Mouse (Mus musculus) stomach, postnatal 0 days (tissue): ENCODE measurements around the gene Nmrk2. TPM values are rescaled to one million over a fixed set of nuclear protein-coding genes. Genes with fewer than 3 reads are reported as not detected.
A peak's percentile ranks its signal among the peaks of the same experiment; 100 is the strongest.
"Not testable (repeated sequence)": the region's sequence is repeated elsewhere in the genome, so short reads cannot be mapped to it uniquely, and the experiment has no call there.

Experiments
- ATAC-seq: fragments of 200-750 bp; cut with Nextera tagmentation; 2 replicates; pipeline ENCODE4 v1.8.0; 2017; ENCODE audit not compliant: low FRiP score, low TSS enrichment
- DNase-seq: peaks from one replicate; pipeline ENCODE4 v3.0.0-alpha.2; 2016; ENCODE audit warnings: low spot score
- H3K27ac ChIP-seq: fragments of 300-500 bp; sonication (generic); replicated peaks from 2 replicates; pipeline ENCODE4 v1.5.1; 2014; ENCODE audit warnings: mild to moderate bottlenecking, control low read depth
- H3K27me3 ChIP-seq: fragments of 300-500 bp; sonication (generic); 2 replicates; pipeline ENCODE4 v1.6.1; 2014; ENCODE audit warnings: low read length; ENCODE audit not compliant: control insufficient read depth, insufficient read depth
- H3K36me3 ChIP-seq: fragments of 300-500 bp; sonication (generic); 2 replicates; pipeline ENCODE4 v1.6.1; 2014; ENCODE audit warnings: low read length, mixed read lengths; ENCODE audit not compliant: control insufficient read depth, insufficient read depth
- H3K4me1 ChIP-seq: fragments of 300-500 bp; sonication (generic); replicated peaks from 2 replicates; pipeline ENCODE4 v1.6.1; 2014; ENCODE audit warnings: antibody characterized with exemption; ENCODE audit not compliant: control insufficient read depth, insufficient read depth
- H3K4me2 ChIP-seq: fragments of 300-500 bp; sonication (generic); replicated peaks from 2 replicates; pipeline ENCODE4 v1.6.1; 2014; ENCODE audit warnings: low read depth, mild to moderate bottlenecking, control low read depth, moderate library complexity
- H3K4me3 ChIP-seq: fragments of 300-500 bp; sonication (generic); 2 replicates; pipeline ENCODE4 v1.5.1; 2014; ENCODE audit warnings: low read depth, low read length, control low read depth
- H3K9ac ChIP-seq: fragments of 300-500 bp; sonication (generic); 2 replicates; pipeline ENCODE4 v1.6.1; 2014; ENCODE audit warnings: mild to moderate bottlenecking, low read length, control low read depth, mixed read lengths
- H3K9me3 ChIP-seq: fragments of 300-500 bp; sonication (generic); 2 replicates; pipeline ENCODE4 v1.6.1; 2016; ENCODE audit warnings: low read length; ENCODE audit not compliant: control insufficient read depth
- CTCF ChIP-seq: IDR thresholded peaks from 2 replicates; pipeline ENCODE4 v1.5.1; 2016; ENCODE audit warnings: antibody characterized with exemption, low read depth, mild to moderate bottlenecking, moderate library complexity
- EP300 ChIP-seq: optimal IDR thresholded peaks from 2 replicates; pipeline ENCODE3; 2016; ENCODE audit warnings: antibody characterized with exemption
- WGBS: fragments of 180-500 bp; shearing (Covaris S2); extraction: QIAGEN DNeasy Blood & Tissue Kit; methylation state at CpG from one replicate; pipeline ENCODE4 v1.1.7; 2014; 5-methylcytosine and 5-hydroxymethylcytosine counted together
- polyA plus RNA-seq: library from polyadenylated mRNA; unstranded; fragments of >200 nt; fragmentation: Nextera tagmentation; extraction: Ambion mirVana; gene quantifications from 2 replicates; pipeline ENCODE4 v1.2.1, GENCODE M21; 2015

The Nmrk2 gene
- polyA plus RNA-seq, 1 experiment from 2014 or later, result 0.07 TPM

DNA sequence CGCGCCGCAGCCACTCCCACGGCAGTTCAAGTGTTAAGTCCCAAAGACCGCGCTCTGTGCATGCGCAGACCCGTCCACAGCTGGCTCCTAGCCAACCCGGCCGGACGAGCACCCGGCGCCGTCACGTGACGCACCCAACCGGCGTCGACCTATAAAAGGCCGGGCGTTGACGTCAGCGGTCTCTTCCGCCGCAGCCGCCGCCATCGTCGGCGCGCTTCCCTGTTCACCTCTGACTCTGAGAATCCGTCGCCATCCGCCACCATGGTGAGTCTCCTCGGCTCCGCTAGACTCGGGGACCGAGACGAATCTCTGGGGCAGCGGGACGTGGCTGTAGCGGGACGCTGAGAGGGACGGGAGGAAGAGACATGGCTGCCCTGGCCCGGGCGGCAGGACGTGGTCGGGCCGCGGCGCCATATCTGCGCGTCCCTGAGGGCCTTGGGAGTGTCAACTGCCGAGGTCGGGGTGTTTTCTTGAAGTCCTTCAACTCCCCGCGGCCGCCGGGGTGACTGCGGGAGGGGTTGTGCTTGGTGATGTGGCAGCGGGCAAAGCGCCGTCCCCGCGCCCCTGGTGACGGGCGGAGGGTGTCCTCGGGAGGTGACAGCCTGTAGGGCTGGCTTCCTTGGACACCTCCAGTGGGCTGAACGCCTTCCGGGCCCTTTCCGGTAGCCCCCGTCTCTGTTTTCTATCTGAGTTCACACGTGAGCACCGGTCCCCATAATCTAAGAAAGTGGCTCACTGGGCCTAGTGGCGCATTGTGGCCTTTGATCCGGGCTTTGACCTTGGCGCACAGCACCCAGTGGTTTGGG is 25.2 kb downstream of the Nmrk2 start, which contains the start of gene Eef2:
Gene Eef2, plus strand, starts transcription at position 166 of the 806 bp plus-strand sequence.
- no peaks in the 10 kb centered on the region for H3K27me3 ChIP-seq
- TF ChIP-seq CTCF (0 out of 2 replicates have a peak, but pooled peaks have one; percentile 2), EP300 (no peak)
- H3K4me3 ChIP-seq, result peak within 1 kb of the TSS; percentile 94
- peak within 1 kb of the TSS; percentile 99 for H3K9ac ChIP-seq
- H3K4me1 ChIP-seq, result peaks cover 4% of the 10 kb centered on the region; the same call in 1 of the 2 replicates
- H3K36me3 ChIP-seq, result peaks cover 38% of the 10 kb centered on the region
- ATAC-seq (peak; percentile 72), DNase-seq (peak; percentile 98)
- peak within 1 kb of the TSS; percentile 95 for H3K27ac ChIP-seq
- under 1% methylated on average over 76 of the region's 77 CpGs for WGBS
- H3K9me3 ChIP-seq, result no peaks in the 10 kb centered on the region
- peak within 1 kb of the TSS; percentile 72 for H3K4me2 ChIP-seq

DNA sequence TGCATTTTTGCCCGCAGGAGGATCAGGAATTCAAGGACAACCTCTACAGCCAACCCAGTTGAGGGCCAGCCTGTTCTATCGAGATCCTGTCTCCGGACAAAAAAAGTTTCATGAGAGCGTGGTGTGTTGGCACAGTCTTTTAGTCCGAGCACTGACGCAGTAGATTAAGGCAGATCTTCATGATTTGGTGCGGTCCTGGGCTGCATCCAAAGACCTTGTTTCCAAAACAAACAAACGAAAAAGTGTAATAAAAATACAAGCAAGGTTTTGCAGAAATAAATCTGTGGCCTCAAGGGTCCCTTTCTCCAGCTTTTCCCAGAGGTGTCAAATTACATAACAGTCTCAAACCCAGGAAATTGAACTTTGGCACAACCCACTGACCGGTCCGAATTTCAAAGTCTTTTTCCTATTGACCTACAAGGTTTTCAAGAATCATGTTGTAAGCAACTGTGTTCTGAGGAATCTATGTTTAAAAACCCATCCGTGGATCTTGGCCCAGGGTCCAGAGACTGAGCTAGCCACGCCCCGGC is 25.9 kb downstream of the Nmrk2 start:
- TF ChIP-seq CTCF (no peak), EP300 (no peak)
- Histone ChIP-seq H3K4me2 (peak overlapping the region; percentile 52), H3K36me3 (peaks cover 31% of the 10 kb centered on the region), H3K9ac (peak overlapping the region; percentile 43; the same call in 1 of the 2 replicates), H3K9me3 (no peaks in the 10 kb centered on the region), H3K4me3 (peak overlapping the region; percentile 94), H3K27ac (peak overlapping the region; percentile 95), H3K27me3 (no peaks in the 10 kb centered on the region), H3K4me1 (peaks cover 4% of the 10 kb centered on the region; the same call in 1 of the 2 replicates)
- ATAC-seq, result 0 out of 2 replicates have a peak, but pooled peaks have one; percentile 13
- DNase-seq, result no peak
- WGBS, result 2% methylated on average over 13 of the region's 13 CpGs

GRCm38 (mm10) chr10:81175345-81175701 is 26.5 kb downstream of the Nmrk2 start:
- H3K4me3 ChIP-seq, DNase-seq, H3K9ac ChIP-seq, H3K4me1 ChIP-seq, ATAC-seq, H3K27me3 ChIP-seq, H3K9me3 ChIP-seq: not testable (repeated sequence)
- WGBS, result 17% methylated on average over 4 of the region's 4 CpGs
- H3K27ac ChIP-seq, result peak overlapping the region; percentile 95
- H3K4me2 ChIP-seq, result peak overlapping the region; percentile 51
- H3K36me3 ChIP-seq, result peaks cover 25% of the 10 kb centered on the region

DNA sequence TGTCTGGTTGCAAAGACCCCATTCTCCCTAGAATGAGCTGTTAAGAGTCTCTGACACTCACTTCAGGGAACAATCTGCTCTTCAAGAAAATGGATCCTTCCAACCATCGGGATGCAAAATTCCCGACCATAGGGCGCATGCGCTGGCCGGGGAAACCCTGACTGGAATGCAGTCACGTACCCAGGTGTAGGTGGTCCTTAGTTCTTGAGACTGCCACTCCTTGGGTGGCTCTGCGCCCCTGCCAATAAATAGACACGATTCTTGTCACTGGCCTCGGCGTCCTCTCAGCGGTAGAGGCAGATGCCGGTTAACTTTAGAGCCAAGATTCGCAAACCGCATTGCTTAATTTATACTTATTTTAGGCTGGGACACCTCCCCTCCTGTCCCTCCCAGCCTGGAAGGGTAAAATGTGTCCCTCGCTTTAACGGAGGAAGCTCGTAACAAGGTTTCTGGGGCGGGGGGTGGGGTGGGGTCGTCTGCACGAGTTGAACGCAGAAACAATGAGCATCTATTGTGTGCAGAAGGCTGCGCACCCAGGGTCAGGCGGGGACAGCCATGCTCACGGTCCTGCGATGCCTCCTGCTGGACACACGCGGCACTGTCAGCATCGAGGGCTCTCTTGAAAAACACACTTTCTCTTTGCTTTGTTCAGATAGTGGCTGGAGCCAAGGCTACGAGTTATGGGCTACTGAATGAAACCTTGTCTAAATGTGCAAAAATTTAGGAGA is 27.1 kb downstream of the Nmrk2 start:
- 7% methylated on average over 29 of the region's 29 CpGs for WGBS
- Histone ChIP-seq H3K27me3 (no peaks in the 10 kb centered on the region), H3K4me3 (peak overlapping the region; percentile 29), H3K4me1 (peaks cover 4% of the 10 kb centered on the region; the same call in 1 of the 2 replicates), H3K9me3 (no peaks in the 10 kb centered on the region), H3K9ac (0 out of 2 replicates have a peak overlapping the region, but pooled peaks have one; percentile 23), H3K4me2 (peak overlapping the region; percentile 51), H3K36me3 (peaks cover 19% of the 10 kb centered on the region), H3K27ac (peak overlapping the region; percentile 69)
- DNase-seq (peak; percentile 91), ATAC-seq (peak; percentile 50)
- TF ChIP-seq CTCF (peak; percentile 94), EP300 (no peak)

DNA sequence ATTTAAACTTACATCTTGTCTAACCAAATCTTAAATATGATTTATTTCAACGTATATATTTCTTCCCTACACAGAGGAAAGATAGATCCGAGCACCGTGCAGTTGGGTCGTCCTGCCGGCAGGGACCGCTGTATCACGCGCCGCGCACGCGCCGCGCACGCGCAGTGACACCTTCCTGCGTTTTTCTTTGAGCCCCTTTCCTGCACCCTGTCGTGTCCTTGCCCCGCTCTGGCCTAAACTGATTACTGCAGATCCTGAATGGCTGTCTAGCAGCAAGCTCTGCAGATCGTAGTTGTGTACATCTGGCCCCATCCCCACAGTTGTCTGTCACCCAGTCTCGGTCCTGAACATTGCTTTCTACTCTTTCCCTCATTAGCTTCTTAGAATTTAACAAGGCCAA is 28.7 kb downstream of the Nmrk2 start:
- Histone ChIP-seq H3K9ac (0 out of 2 replicates have a peak overlapping the region, but pooled peaks have one; percentile 27), H3K4me3 (no peak overlapping the region), H3K27me3 (no peaks in the 10 kb centered on the region), H3K9me3 (no peaks in the 10 kb centered on the region), H3K36me3 (peaks cover 3% of the 10 kb centered on the region; the same call in 1 of the 2 replicates), H3K27ac (peak overlapping the region; percentile 88), H3K4me2 (peak overlapping the region; percentile 32), H3K4me1 (peaks cover 4% of the 10 kb centered on the region; the same call in 1 of the 2 replicates)
- 2% methylated on average over 21 of the region's 21 CpGs for WGBS
- ATAC-seq, result peak; percentile 14; the same call in 1 of the 2 replicates
- DNase-seq, result peak; percentile 85
- TF ChIP-seq EP300 (no peak), CTCF (peak; percentile 94)

GRCm38 (mm10) chr10:81169411-81169900 is 32.4 kb downstream of the Nmrk2 start:
- peak; percentile 42 for DNase-seq
- peak; percentile 65 for ATAC-seq
- H3K4me1 ChIP-seq, H3K36me3 ChIP-seq, H3K9me3 ChIP-seq, H3K4me3 ChIP-seq, H3K27me3 ChIP-seq, H3K9ac ChIP-seq: not testable (repeated sequence)
- 0 out of 2 replicates have a peak overlapping the region, but pooled peaks have one; percentile 20 for H3K4me2 ChIP-seq
- WGBS, result 21% methylated on average over 11 of the region's 14 CpGs
- peak overlapping the region; percentile 81 for H3K27ac ChIP-seq
